Mouse (Mus musculus) hindbrain, embryonic 11.5 days (tissue): ENCODE measurements around the gene Chmp5. TPM values are rescaled to one million over a fixed set of nuclear protein-coding genes. Genes with fewer than 3 reads are reported as not detected.

Source experiments
- ATAC-seq: fragments of 200-750 bp; cut with Nextera tagmentation; 2 replicates; pipeline ENCODE4 v1.8.0; 2017; ENCODE audit warnings: mild to moderate bottlenecking, moderate TSS enrichment, moderate library complexity; ENCODE audit not compliant: low FRiP score
- DNase-seq: peaks from one replicate; pipeline ENCODE4 v3.0.0-alpha.2; 2015; ENCODE audit warnings: low spot score
- H3K27ac ChIP-seq: fragments of 300-500 bp; sonication (generic); 2 replicates; pipeline ENCODE4 v1.5.1; 2014; ENCODE audit warnings: mild to moderate bottlenecking, low read depth, low read length
- H3K27me3 ChIP-seq: fragments of 300-500 bp; sonication (generic); 2 replicates; pipeline ENCODE4 v1.6.1; 2014; ENCODE audit warnings: mild to moderate bottlenecking, low read length, moderate library complexity, mixed read lengths; ENCODE audit not compliant: control insufficient read depth, insufficient read depth
- H3K36me3 ChIP-seq: fragments of 300-500 bp; sonication (generic); 2 replicates; pipeline ENCODE4 v1.6.1; 2014; ENCODE audit warnings: mild to moderate bottlenecking, low read length, moderate library complexity, mixed read lengths; ENCODE audit not compliant: control insufficient read depth, insufficient read depth
- H3K4me1 ChIP-seq: fragments of 300-500 bp; sonication (generic); replicated peaks from 2 replicates; pipeline ENCODE4 v1.6.1; 2014; ENCODE audit warnings: low read length, mixed read lengths; ENCODE audit not compliant: control insufficient read depth, insufficient read depth
- H3K4me2 ChIP-seq: fragments of 300-500 bp; sonication (generic); replicated peaks from 2 replicates; pipeline ENCODE4 v1.6.1; 2014; ENCODE audit warnings: mild to moderate bottlenecking, low read depth, low read length
- H3K4me3 ChIP-seq: fragments of 300-500 bp; sonication (generic); 2 replicates; pipeline ENCODE4 v1.5.1; 2014; ENCODE audit warnings: low read depth, low read length
- H3K9ac ChIP-seq: fragments of 300-500 bp; sonication (generic); 2 replicates; pipeline ENCODE4 v1.6.1; 2014; ENCODE audit warnings: low read depth, low read length
- H3K9me3 ChIP-seq: fragments of 300-500 bp; sonication (generic); 2 replicates; pipeline ENCODE4 v1.6.1; 2016; ENCODE audit warnings: low read length; ENCODE audit not compliant: control insufficient read depth
- WGBS: fragments of 180-500 bp; shearing (Covaris S2); extraction: QIAGEN DNeasy Blood & Tissue Kit; methylation state at CpG from one replicate; pipeline ENCODE4 v1.1.7; 2014; 5-methylcytosine and 5-hydroxymethylcytosine counted together
- polyA plus RNA-seq: library from polyadenylated mRNA; unstranded; fragments of >200 nt; fragmentation: Nextera tagmentation; extraction: Ambion mirVana; gene quantifications from 2 replicates; pipeline ENCODE4 v1.2.1, GENCODE M21; 2014

Gene Chmp5
- polyA plus RNA-seq, 1 experiment from 2014 or later, result 178 TPM

- Histone ChIP-seq H3K27me3 (no peaks in the 10 kb centered on the region), H3K9me3 (no peaks in the 10 kb centered on the region), H3K4me2 (no peak overlapping the region), H3K4me3 (no peak overlapping the region), H3K4me1 (no peaks in the 10 kb centered on the region), H3K27ac (no peak overlapping the region), H3K9ac (no peak overlapping the region), H3K36me3 (no peaks in the 10 kb centered on the region)
- 69% methylated on average over 5 of the region's 5 CpGs for whole genome bisulfite sequencing
- no peak for ATAC-seq
- DNase-seq, result no peak
Measured at GRCm38 (mm10) chr4:40915947-40916346, 32.3 kb upstream of the Chmp5 start.

GRCm38 (mm10) chr4:40916592-40917155, 31.5 kb upstream of the Chmp5 start:
- Histone ChIP-seq H3K36me3 (no peaks in the 10 kb centered on the region), H3K4me3 (no peak overlapping the region), H3K27me3 (no peaks in the 10 kb centered on the region), H3K9me3 (no peaks in the 10 kb centered on the region), H3K4me1 (no peaks in the 10 kb centered on the region), H3K4me2 (no peak overlapping the region), H3K27ac (no peak overlapping the region), H3K9ac (no peak overlapping the region)
- WGBS, result 91% methylated on average over 7 of the region's 7 CpGs
- DNase-seq, result no peak
- no peak for ATAC-seq

GRCm38 (mm10) chr4:40919785-40920184, 28.4 kb upstream of the Chmp5 start, which contains the start of gene Spink4:
Spink4 (plus strand) TSS chr4:40920052.
- no peak for DNase-seq
- Histone ChIP-seq H3K4me2 (no peak within 1 kb of the TSS), H3K9me3 (no peaks in the 10 kb centered on the region), H3K9ac (no peak within 1 kb of the TSS), H3K4me3 (no peak within 1 kb of the TSS), H3K27ac (no peak within 1 kb of the TSS), H3K27me3 (no peaks in the 10 kb centered on the region), H3K36me3 (no peaks in the 10 kb centered on the region), H3K4me1 (no peaks in the 10 kb centered on the region)
- ATAC-seq, result no peak
- WGBS, result 69% methylated on average over 3 of the region's 3 CpGs

GRCm38 (mm10) chr4:40920576-40920975, 27.6 kb upstream of the Chmp5 start:
- Histone ChIP-seq H3K27ac (no peak overlapping the region), H3K9ac (no peak overlapping the region), H3K4me3 (no peak overlapping the region), H3K4me2 (no peak overlapping the region), H3K9me3 (no peaks in the 10 kb centered on the region), H3K27me3 (no peaks in the 10 kb centered on the region), H3K36me3 (no peaks in the 10 kb centered on the region), H3K4me1 (no peaks in the 10 kb centered on the region)
- DNase-seq (no peak), ATAC-seq (no peak)
- WGBS, result 76% methylated on average over 2 of the region's 2 CpGs

- ATAC-seq (no peak), DNase-seq (no peak)
- Histone ChIP-seq H3K4me1 (no peaks in the 10 kb centered on the region), H3K4me3 (no peak overlapping the region), H3K36me3 (no peaks in the 10 kb centered on the region), H3K9ac (no peak overlapping the region), H3K27me3 (no peaks in the 10 kb centered on the region), H3K9me3 (no peaks in the 10 kb centered on the region), H3K4me2 (no peak overlapping the region), H3K27ac (no peak overlapping the region)
- 78% methylated on average over 3 of the region's 3 CpGs for WGBS
Measured at GRCm38 (mm10) chr4:40921288-40921687, 26.9 kb upstream of the Chmp5 start.

- no peak overlapping the region for H3K27ac ChIP-seq
- H3K9me3 ChIP-seq, result no peaks in the 10 kb centered on the region
- WGBS, result 80% methylated on average over 6 of the region's 6 CpGs
- no peak overlapping the region for H3K4me2 ChIP-seq
- no peak overlapping the region for H3K9ac ChIP-seq
- H3K4me3 ChIP-seq, result no peak overlapping the region
- no peak for DNase-seq
- H3K4me1 ChIP-seq, result no peaks in the 10 kb centered on the region
- no peak for ATAC-seq
- H3K27me3 ChIP-seq, result no peaks in the 10 kb centered on the region
- H3K36me3 ChIP-seq, result no peaks in the 10 kb centered on the region
Measured at GRCm38 (mm10) chr4:40923087-40923651, 25.0 kb upstream of the Chmp5 start.

- Histone ChIP-seq H3K9ac (no peak overlapping the region), H3K27ac (no peak overlapping the region), H3K27me3 (no peaks in the 10 kb centered on the region), H3K4me1 (no peaks in the 10 kb centered on the region), H3K36me3 (no peaks in the 10 kb centered on the region), H3K4me3 (no peak overlapping the region), H3K4me2 (no peak overlapping the region), H3K9me3 (no peaks in the 10 kb centered on the region)
- ATAC-seq (no peak), DNase-seq (no peak)
- 46% methylated on average over 3 of the region's 3 CpGs for WGBS
Measured at GRCm38 (mm10) chr4:40925568-40925967, 22.6 kb upstream of the Chmp5 start.

- Histone ChIP-seq H3K9ac (no peak overlapping the region), H3K4me2 (no peak overlapping the region), H3K27me3 (no peaks in the 10 kb centered on the region), H3K4me1 (no peaks in the 10 kb centered on the region), H3K9me3 (no peaks in the 10 kb centered on the region), H3K4me3 (no peak overlapping the region), H3K27ac (no peak overlapping the region), H3K36me3 (0 out of 2 replicates have a peak, but pooled peaks cover 2% of the 10 kb centered on the region)
- ATAC-seq, result no peak
- WGBS, result 79% methylated on average over 7 of the region's 7 CpGs
- DNase-seq, result no peak
Measured at GRCm38 (mm10) chr4:40929046-40929445, 19.2 kb upstream of the Chmp5 start.

GRCm38 (mm10) chr4:40933694-40934093, 14.5 kb upstream of the Chmp5 start:
- WGBS, result 91% methylated on average over 5 of the region's 5 CpGs
- Histone ChIP-seq H3K9me3 (no peaks in the 10 kb centered on the region), H3K36me3 (peaks cover 14% of the 10 kb centered on the region), H3K9ac (no peak overlapping the region), H3K27ac (no peak overlapping the region), H3K4me2 (no peak overlapping the region), H3K4me1 (no peaks in the 10 kb centered on the region), H3K4me3 (no peak overlapping the region), H3K27me3 (no peaks in the 10 kb centered on the region)
- no peak for ATAC-seq
- no peak for DNase-seq
